Mouse (Mus musculus): ENCODE data around the gene Ccr1l1. TPM values are rescaled to one million over a fixed set of nuclear protein-coding genes. Genes with fewer than 3 reads are reported as not detected.
"Not testable (repeated sequence)": the region's sequence is repeated elsewhere in the genome, so short reads cannot be mapped to it uniquely, and the experiment has no call there.

Gene Ccr1l1
- polyA plus RNA-seq, 1 experiment from 2014 or later, result not detected

DNA sequence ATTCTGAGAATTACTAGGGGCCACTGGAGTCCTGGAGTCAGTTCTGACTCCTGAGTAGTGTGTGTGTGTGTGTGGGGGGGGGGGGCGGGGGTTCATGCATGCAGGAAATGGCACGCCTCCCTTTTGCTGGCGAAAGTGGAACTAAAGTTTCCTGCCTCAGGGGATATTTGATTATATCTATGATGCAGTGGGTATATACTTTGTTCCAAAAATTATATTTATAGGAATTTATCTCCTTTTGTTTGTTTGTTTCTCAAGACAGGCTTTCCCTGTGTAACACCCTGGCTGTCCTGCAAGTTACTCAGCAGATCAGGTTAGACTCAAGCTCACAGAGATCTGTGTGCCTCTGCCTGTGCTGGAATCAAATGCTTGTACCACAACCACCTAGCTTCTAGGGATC lies 11.5 kb upstream of the Ccr1l1 start:
- ATAC-seq (ENCODE audit: low FRiP score, low TSS enrichment), result no peak
- Histone ChIP-seq H3K27ac (ENCODE audit: low read length) (no peak overlapping the region), H3K27me3 (ENCODE audit: insufficient read depth, low read length) (no peaks in the 10 kb centered on the region), H3K4me1 (ENCODE audit: insufficient read depth, low read length) (no peaks in the 10 kb centered on the region), H3K9me3 (ENCODE audit: low read length) (no peaks in the 10 kb centered on the region), H3K9ac (replicated peaks; ENCODE audit: low read length) (no peak overlapping the region), H3K36me3 (ENCODE audit: insufficient read depth, low read length) (no peaks in the 10 kb centered on the region), H3K4me2 (replicated peaks; ENCODE audit: low read depth, low read length) (no peak overlapping the region), H3K4me3 (ENCODE audit: low read length) (no peak overlapping the region)
- WGBS, result 63% methylated on average over 3 of the region's 3 CpGs

- H3K4me1 ChIP-seq (ENCODE audit: insufficient read depth, low read length), result no peaks in the 10 kb centered on the region
- 75% methylated on average over 2 of the region's 2 CpGs for WGBS
- H3K27me3 ChIP-seq (ENCODE audit: insufficient read depth, low read length), result no peaks in the 10 kb centered on the region
- H3K9me3 ChIP-seq (ENCODE audit: low read length), result no peaks in the 10 kb centered on the region
- no peaks in the 10 kb centered on the region for H3K36me3 ChIP-seq (ENCODE audit: insufficient read depth, low read length)
- no peak overlapping the region for H3K9ac ChIP-seq (replicated peaks; ENCODE audit: low read length)
- no peak overlapping the region for H3K4me3 ChIP-seq (ENCODE audit: low read length)
- no peak overlapping the region for H3K27ac ChIP-seq (ENCODE audit: low read length)
- no peak overlapping the region for H3K4me2 ChIP-seq (replicated peaks; ENCODE audit: low read depth, low read length)
- no peak for ATAC-seq (ENCODE audit: low FRiP score, low TSS enrichment)
Observed at GRCm38 (mm10) chr9:123986217-123986616, 8.0 kb upstream of the Ccr1l1 start.

DNA sequence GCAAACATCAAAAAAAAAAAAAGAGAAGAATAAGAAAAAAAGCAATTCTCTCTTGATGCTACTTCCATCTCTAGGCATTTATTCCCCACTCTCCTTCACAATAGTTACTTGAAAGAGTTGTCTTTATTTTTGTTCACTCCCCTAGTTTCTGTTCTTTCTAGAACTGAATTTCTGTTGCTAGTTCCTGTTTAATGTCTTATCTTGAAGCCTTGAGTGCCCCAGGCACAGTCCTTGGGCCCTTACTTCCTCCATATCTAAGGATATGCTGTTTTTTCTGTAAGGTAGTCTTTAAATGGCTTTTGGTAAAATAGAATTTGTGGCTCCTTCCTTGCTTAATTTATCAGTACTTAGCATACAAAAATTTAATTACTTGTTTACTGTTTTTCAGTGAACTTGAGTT lies 6.7 kb upstream of the Ccr1l1 start:
- H3K4me2 ChIP-seq (replicated peaks; ENCODE audit: low read depth, low read length), result no peak overlapping the region

DNA sequence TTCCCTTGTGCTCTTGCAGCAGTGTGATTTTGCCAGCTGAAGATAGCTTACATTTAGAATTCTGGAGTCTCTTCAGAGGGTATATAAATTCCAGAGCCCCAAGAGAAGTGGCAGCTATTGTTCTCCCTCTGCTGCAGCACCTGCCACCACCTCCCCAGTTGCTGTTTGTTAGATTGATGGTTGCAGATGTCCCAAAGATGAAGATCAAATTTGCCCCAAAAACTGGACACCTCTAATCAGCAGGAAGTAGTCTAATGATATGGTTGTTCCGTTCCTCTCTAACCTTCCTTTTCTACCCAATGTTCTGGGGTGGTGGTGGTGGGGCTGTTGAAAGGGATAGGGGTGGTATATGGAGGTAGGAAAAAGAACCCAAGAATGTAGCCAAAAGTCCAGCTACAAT lies 4.5 kb upstream of the Ccr1l1 start:
- Histone ChIP-seq H3K4me1 (ENCODE audit: insufficient read depth, low read length) (no peaks in the 10 kb centered on the region), H3K36me3 (ENCODE audit: insufficient read depth, low read length) (no peaks in the 10 kb centered on the region), H3K4me2 (replicated peaks; ENCODE audit: low read depth, low read length) (no peak overlapping the region), H3K9me3 (ENCODE audit: low read length) (no peaks in the 10 kb centered on the region), H3K4me3 (ENCODE audit: low read length) (no peak overlapping the region), H3K27ac (ENCODE audit: low read length) (no peak overlapping the region), H3K27me3 (ENCODE audit: insufficient read depth, low read length) (no peaks in the 10 kb centered on the region), H3K9ac (replicated peaks; ENCODE audit: low read length) (no peak overlapping the region)
- 86% methylated on average over 1 of the region's 1 CpGs for WGBS
- ATAC-seq (ENCODE audit: low FRiP score, low TSS enrichment), result no peak

More for the DNA sequence above, 6.7 kb upstream of the Ccr1l1 start:
- Histone ChIP-seq H3K4me3 (ENCODE audit: low read length) (no peak overlapping the region), H3K27me3 (ENCODE audit: insufficient read depth, low read length) (no peaks in the 10 kb centered on the region), H3K36me3 (ENCODE audit: insufficient read depth, low read length) (no peaks in the 10 kb centered on the region), H3K27ac (ENCODE audit: low read length) (no peak overlapping the region), H3K4me1 (ENCODE audit: insufficient read depth, low read length) (no peaks in the 10 kb centered on the region), H3K9ac (replicated peaks; ENCODE audit: low read length) (no peak overlapping the region), H3K9me3 (ENCODE audit: low read length) (no peaks in the 10 kb centered on the region)
- ATAC-seq (ENCODE audit: low FRiP score, low TSS enrichment), result no peak

DNA sequence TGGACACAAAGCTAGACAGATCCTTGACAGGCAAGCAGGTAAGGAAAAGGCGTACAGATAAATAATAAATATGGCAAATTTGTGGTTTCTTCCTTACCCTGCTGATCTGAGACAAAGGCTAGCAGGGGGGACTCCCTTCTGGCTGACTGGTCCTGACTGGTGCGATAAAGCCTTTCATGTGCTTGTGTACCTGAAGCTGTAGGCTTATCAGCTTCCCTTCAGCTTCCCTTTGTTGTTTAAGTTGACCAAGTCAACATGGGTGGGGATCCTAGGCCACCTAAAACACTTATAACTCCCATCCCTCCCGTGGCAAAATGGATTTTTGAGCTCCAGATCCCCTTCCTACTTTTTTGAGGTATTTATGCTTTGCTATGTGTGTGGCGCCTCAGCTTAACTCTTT lies 3.7 kb upstream of the Ccr1l1 start:
- H3K27me3 ChIP-seq (ENCODE audit: insufficient read depth, low read length), result no peaks in the 10 kb centered on the region
- no peak overlapping the region for H3K4me3 ChIP-seq (ENCODE audit: low read length)
- WGBS, result 76% methylated on average over 4 of the region's 4 CpGs
- H3K4me1 ChIP-seq (ENCODE audit: insufficient read depth, low read length), result no peaks in the 10 kb centered on the region
- no peaks in the 10 kb centered on the region for H3K9me3 ChIP-seq (ENCODE audit: low read length)
- no peak for ATAC-seq (ENCODE audit: low FRiP score, low TSS enrichment)
- no peak overlapping the region for H3K27ac ChIP-seq (ENCODE audit: low read length)
- no peak overlapping the region for H3K9ac ChIP-seq (replicated peaks; ENCODE audit: low read length)
- H3K4me2 ChIP-seq (replicated peaks; ENCODE audit: low read depth, low read length), result no peak overlapping the region
- no peaks in the 10 kb centered on the region for H3K36me3 ChIP-seq (ENCODE audit: insufficient read depth, low read length)

DNA sequence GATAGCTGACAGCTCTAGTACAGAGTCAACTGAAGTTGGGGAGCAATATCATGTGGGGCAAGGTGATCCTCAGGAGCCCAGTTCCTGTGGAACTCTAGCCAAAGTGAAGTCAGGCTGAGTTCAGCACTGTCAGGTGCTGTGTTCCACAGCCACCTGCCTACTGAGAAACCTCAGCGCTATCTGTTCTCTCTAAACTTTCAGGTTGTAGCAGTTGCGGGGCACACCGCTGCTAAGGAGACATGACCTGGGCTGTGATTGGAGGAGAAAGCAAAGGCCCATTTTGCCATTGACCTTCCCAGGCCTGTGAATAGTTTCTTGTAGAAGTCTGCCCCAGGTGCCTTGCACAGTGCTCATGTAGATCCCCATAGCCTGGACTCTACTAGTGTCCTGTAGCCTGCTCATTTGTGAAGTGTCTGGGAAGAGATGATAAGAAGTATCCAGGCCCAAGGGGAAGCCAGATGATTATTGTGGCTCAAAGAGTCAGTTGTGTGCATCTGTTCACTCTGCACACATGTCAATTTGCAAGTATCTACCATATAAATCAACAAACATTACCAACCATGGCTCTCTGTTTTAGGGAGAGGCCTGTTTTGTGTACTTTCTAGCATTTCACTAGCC lies 2.8 kb upstream of the Ccr1l1 start:
- not testable (repeated sequence) for H3K4me1 ChIP-seq (ENCODE audit: insufficient read depth, low read length); H3K4me3 ChIP-seq (ENCODE audit: low read length); ATAC-seq (ENCODE audit: low FRiP score, low TSS enrichment); H3K36me3 ChIP-seq (ENCODE audit: insufficient read depth, low read length); H3K4me2 ChIP-seq (replicated peaks; ENCODE audit: low read depth, low read length); H3K9me3 ChIP-seq (ENCODE audit: low read length); H3K27ac ChIP-seq (ENCODE audit: low read length); H3K9ac ChIP-seq (replicated peaks; ENCODE audit: low read length); H3K27me3 ChIP-seq (ENCODE audit: insufficient read depth, low read length)
- WGBS, result no CpG with 5 or more reads among the region's 3 CpGs

GRCm38 (mm10) chr9:123976876-123977663 lies 1.1 kb downstream of the Ccr1l1 start:
- Histone ChIP-seq H3K9ac (replicated peaks; ENCODE audit: low read length) (no peak overlapping the region), H3K27me3 (ENCODE audit: insufficient read depth, low read length) (no peaks in the 10 kb centered on the region), H3K36me3 (ENCODE audit: insufficient read depth, low read length) (no peaks in the 10 kb centered on the region), H3K4me2 (replicated peaks; ENCODE audit: low read depth, low read length) (no peak overlapping the region), H3K9me3 (ENCODE audit: low read length) (no peaks in the 10 kb centered on the region), H3K27ac (ENCODE audit: low read length) (no peak overlapping the region), H3K4me1 (ENCODE audit: insufficient read depth, low read length) (no peaks in the 10 kb centered on the region), H3K4me3 (ENCODE audit: low read length) (no peak overlapping the region)
- ATAC-seq (ENCODE audit: low FRiP score, low TSS enrichment), result no peak
- 85% methylated on average over 9 of the region's 9 CpGs for WGBS

DNA sequence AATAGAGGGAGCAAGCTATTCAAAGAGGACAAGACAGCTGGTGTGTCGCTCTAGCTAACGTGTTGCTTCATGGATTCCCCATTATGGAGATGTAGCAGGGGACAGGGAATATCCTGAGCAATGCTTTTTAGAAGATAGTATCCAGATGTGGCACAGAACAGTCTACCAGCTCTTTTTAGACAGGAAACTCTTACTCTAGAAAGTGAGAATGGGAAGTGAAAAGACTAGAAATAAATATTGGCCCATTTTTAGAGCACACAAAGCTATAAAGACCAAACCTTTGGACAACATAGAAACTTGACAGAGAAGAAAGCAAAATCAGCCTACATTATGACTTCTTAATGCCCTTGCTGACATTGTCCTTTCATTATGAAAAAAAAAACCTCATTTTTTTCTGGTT lies 2.6 kb downstream of the Ccr1l1 start:
- no peak for ATAC-seq (ENCODE audit: low FRiP score, low TSS enrichment)
- Histone ChIP-seq H3K4me3 (ENCODE audit: low read length) (no peak overlapping the region), H3K27me3 (ENCODE audit: insufficient read depth, low read length) (no peaks in the 10 kb centered on the region), H3K36me3 (ENCODE audit: insufficient read depth, low read length) (no peaks in the 10 kb centered on the region), H3K9me3 (ENCODE audit: low read length) (no peaks in the 10 kb centered on the region), H3K9ac (replicated peaks; ENCODE audit: low read length) (no peak overlapping the region), H3K4me2 (replicated peaks; ENCODE audit: low read depth, low read length) (no peak overlapping the region), H3K27ac (ENCODE audit: low read length) (no peak overlapping the region), H3K4me1 (ENCODE audit: insufficient read depth, low read length) (no peaks in the 10 kb centered on the region)
- 73% methylated on average over 2 of the region's 2 CpGs for WGBS

DNA sequence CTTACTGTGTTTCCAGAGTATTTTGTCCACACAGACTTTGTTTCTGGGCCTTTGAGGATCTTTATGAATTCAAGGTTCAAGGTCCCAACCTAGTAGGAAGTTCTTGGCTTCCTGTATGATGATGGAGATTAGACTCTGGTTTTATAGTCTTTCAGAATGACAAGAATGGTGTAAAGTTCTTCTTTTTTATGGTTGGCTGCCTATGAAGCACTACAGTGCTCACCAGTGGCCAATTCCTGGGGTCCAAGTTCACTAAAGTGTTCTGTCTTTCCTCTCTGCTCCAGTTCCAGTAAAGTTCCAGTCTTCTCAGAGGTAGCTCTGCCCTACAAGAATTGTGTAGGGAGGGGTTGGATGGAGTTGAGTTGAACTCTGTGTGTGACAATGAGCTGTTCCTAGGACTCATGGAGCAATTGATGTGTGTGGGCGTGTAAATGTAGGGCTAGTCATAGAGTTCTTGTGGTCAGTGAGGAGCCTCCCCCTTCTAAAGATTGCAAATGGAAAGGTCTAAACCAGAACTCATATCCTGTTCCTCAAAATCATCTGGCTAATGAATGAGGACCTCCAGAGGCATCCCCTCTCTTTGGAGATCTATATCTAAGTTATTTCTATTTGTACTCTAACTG lies 9.8 kb downstream of the Ccr1l1 start, which contains the start of gene Ccr1:
TSS of gene Ccr1 (minus strand) at position 403 of the 623 bp plus-strand sequence.
- Histone ChIP-seq H3K36me3 (ENCODE audit: insufficient read depth, low read length) (no peaks in the 10 kb centered on the region), H3K27ac (ENCODE audit: low read length) (no peak within 1 kb of the TSS), H3K9me3 (ENCODE audit: low read length) (no peaks in the 10 kb centered on the region), H3K4me1 (ENCODE audit: insufficient read depth, low read length) (no peaks in the 10 kb centered on the region), H3K9ac (replicated peaks; ENCODE audit: low read length) (no peak within 1 kb of the TSS), H3K4me3 (ENCODE audit: low read length) (no peak within 1 kb of the TSS), H3K27me3 (ENCODE audit: insufficient read depth, low read length) (no peaks in the 10 kb centered on the region), H3K4me2 (replicated peaks; ENCODE audit: low read depth, low read length) (no peak within 1 kb of the TSS)
- no peak for ATAC-seq (ENCODE audit: low FRiP score, low TSS enrichment)
- 74% methylated on average over 1 of the region's 1 CpGs for WGBS

All from kidney, embryonic 16.5 days (tissue).